Mouse (Mus musculus) right cerebral cortex, postnatal 4 days (tissue): ENCODE data around the gene Hesx1.
"Not testable (repeated sequence)": the region's sequence is repeated elsewhere in the genome, so short reads cannot be mapped to it uniquely, and the experiment has no call there.

Source experiments
- DNase-seq: peaks from one replicate; pipeline ENCODE4 v3.0.0-alpha.2; 2022

Hesx1 gene

DNA sequence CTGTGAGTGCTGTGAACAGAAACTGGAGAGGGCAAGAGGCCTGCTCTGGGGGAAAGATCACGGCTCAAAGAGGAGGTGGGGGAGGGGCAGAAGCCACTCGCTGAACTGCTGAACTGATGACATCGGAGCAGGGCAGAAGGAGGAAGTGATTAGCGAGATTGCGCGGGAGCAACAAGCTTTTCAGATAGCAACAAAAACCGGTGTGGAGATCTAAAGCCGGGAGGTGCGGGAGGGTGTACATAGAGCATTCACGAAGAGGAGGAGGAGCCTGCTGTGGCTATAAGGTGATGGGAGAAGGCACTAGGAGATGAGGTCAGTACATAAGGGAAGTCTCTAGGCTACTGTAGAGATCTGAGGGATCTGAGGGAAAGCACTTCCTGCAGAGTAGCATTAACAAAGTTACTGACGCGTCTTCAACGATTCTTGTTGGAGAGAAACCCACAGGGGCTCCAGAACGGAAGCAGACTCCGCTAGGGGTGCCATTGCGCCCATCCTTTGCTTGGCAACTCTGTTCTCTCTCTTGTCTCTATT is at the start of gene Hesx1:
Hesx1 (plus strand) TSS at position 206 of the 531 bp plus-strand sequence.
- peak; percentile 7 for DNase-seq

GRCm38 (mm10) chr14:26956139-26956538 is 38.1 kb upstream of the Hesx1 start:
- not testable (repeated sequence) for DNase-seq

- no peak for DNase-seq
These were observed 33.7 kb upstream of the Hesx1 start for GRCm38 (mm10) chr14:26960518-26960917.

- no peak for DNase-seq
These were observed 25.1 kb upstream of the Hesx1 start for GRCm38 (mm10) chr14:26969164-26969563.

DNA sequence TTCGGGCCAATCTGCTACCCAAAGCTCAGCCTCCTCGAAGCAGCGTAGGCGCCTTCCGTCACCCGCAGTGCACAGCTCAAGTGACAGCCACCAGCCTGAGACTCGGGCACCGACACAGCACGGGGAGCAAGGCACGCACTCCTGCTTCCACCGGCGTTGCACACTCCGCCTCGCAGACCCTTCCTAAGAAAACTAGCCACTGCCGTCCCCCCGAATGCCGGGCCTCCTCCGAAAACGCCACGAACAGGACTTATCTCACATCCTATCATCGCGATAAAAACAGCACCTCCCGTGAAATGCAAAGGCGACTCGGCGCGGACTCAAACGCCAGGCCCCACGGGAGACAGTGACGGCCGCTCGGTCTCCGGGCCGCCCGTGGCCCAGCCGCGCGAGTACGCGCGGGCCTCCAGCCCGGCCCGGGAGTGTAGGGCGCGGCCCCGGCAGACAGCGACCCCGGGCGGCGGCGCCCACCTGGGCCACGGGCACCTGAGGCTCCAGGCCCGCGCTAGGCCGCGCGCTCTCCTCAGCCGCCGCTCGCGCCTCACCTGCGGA is 24.3 kb upstream of the Hesx1 start:
- DNase-seq = peak; percentile 66

DNA sequence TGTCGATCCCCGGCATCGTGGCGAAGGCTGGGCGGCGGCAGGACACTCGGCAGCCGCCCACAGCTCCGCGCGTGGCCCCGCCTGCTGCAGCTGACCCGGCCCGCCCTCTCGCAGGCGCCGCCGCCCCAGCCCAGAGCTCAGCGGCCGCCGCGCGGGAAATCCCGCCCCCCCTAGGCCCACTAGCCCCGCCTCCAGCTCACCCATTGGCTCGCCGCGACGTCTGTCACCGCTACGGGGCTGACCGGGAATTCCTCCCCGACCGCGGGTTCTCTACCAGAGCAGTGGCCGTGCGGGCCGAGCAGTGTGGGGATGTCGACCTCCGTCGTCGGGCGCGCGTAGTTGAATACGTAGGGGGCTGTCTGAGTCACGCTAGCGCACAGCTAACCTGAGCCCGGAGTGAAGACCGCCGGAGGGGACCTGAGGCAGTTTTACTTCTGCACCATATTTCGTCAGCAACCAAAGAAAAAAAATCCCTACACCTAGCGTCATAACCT is 23.7 kb upstream of the Hesx1 start:
- DNase-seq = peak; percentile 100

- DNase-seq = no peak
These were observed 23.0 kb upstream of the Hesx1 start, which contains the start of gene Appl1 for GRCm38 (mm10) chr14:26971106-26971789. Gene Appl1, minus strand, starts transcription at chr14:26971232.

GRCm38 (mm10) chr14:26973089-26973488 is 21.1 kb upstream of the Hesx1 start:
- no peak for DNase-seq

DNA sequence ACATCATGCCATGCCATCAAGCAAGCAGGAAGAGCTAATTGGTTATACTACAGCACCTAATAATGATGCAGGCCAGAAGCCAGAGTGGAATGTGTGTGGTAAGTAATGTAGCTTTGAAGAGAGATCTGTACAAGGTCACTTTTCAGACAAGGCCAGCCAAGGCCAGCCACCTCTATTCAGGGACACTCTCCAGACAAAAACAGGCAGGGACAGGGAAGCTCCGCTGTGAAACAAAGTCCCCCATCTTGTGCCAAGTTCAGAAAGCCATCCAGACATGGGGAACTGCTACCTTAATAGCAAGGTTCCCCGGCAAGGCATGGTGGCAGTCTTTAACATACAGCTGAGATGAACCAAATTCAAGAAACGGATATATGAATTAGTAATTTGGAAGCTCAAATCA is 18.7 kb upstream of the Hesx1 start:
- DNase-seq = no peak

- peak; percentile 13 for DNase-seq
These were observed 18.0 kb upstream of the Hesx1 start for GRCm38 (mm10) chr14:26976212-26976611.

- no peak for DNase-seq
These were observed 16.7 kb upstream of the Hesx1 start for GRCm38 (mm10) chr14:26977500-26977899.

DNA sequence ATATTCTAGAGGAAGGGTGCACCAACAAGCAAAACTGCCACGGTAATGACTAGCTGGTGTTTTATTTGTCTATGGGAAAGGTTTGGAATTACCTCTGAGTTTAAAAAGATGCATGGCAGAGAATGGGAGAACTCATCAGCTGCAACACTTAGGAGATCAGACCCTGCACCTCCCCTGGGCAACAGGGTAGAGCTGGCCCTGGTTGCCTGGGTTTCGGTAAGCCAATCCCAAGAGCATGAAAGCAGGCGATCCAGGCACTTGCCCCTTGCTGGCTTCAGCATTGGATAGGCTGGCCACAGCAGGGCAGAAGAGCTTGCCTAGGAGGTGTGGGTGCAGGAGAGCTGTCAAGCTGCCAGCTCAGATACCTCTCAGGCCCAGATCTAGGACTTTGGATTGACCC is 14.4 kb upstream of the Hesx1 start:
- no peak for DNase-seq

DNA sequence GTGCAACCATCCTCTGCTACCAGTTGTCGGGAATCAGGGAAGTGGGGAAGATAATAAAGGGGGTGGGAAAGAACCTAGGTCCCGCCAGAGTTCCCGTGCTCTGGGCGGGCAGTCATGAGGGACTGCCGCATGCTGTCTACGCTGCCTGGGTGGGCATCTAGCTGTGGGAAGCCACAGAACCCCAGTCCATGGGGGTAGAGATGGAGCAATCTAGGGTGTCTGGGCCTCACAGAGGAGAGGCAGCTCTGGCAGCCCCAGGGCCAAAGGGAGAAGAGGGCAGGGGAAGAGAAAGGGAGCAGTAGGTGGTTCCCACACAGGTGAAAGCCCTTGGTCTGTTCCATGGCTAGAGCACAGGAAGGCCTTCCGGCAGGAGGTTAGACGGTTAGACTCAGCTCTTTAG is 13.2 kb upstream of the Hesx1 start:
- no peak for DNase-seq

DNA sequence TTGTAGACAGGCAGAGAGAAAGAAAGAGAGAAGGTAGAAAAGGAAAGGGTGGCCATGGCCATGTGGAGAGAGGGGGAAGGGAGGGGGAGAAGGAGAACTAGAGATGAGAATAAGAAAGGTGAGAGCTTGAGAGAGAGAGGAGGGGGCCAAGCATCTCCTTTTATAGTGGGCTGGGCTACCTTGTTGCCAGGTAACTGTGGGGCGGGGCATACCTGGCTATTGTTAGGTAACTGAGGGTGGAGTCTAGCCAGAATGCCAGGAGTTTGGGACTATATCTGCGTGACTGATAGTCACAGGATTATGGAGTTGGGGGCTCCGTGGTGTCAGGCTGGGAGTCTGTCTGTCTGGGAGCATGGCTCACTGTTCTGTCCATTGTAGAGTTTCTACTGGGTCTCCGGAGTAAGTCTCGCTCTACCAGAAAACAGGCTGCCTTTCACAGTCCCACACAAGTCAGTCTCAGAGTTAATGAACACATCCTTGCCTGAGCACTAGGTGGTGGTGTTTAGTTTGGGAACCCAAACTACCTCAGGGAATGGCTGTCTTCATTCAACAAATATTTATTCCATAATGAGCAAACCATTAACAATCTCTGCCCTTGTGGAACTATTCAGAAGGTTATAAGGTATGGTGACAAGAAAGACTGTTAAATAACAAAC is 12.6 kb upstream of the Hesx1 start:
- no peak for DNase-seq

DNA sequence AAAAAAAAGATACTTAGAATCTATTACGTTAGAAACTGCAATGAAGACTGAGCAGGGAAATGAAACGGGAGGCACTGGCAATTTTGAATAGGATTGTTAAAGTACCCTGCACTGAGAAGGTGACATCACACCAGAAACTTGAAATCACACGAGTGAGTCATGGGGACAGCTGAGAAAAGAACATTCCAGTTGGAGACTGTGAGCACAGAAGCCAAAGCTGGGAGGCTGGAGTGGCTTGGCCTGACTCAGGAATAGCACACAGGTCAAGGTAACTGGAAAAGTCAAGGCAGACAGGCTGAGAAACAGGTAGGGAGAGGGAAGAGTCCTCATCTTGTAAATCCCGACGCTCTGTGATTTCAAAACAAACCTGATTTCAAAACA is 12.1 kb upstream of the Hesx1 start:
- DNase-seq = no peak

GRCm38 (mm10) chr14:26988694-26989093 is 5.5 kb upstream of the Hesx1 start:
- DNase-seq = no peak

- DNase-seq = no peak
These were observed 2.6 kb upstream of the Hesx1 start for GRCm38 (mm10) chr14:26991622-26992021.

DNA sequence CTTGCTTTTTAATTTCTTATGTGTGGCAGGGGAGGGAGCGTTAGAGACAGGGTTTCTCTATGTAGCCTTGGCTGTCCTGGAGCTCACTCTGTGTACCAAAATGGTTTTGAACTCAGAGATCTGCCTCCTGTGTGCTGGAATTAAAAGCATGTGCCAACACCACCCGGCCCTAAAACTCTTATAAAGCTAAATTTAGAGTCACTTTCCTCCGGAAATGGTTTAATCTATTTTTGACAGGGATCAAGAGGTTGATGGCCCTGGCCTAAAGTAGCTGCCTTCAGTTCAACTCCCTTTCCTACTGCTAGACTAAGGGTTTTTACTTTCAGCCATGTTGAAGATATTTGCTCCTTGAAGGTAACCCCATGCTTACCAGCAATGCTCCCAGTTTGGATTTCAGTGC is 789 bp upstream of the Hesx1 start:
- no peak for DNase-seq

DNA sequence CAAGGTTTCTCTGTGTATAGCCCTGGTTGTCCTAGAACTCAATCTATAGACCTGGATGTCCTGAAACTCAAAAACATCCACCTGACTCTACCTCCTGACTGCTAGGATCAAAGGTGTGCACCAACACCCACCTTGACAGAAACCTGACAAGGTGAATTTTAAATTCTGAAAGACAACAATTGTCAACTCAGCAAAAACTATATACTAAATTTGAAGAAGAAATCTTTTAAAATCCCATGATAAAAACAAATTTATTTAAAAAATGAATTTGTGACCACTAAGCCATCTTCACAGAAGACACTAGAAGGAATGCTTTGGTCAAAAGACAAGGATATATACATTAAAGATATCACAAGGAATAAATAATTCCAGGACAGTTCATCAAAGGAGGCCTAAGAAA is 2.0 kb downstream of the Hesx1 start:
- DNase-seq = no peak

DNA sequence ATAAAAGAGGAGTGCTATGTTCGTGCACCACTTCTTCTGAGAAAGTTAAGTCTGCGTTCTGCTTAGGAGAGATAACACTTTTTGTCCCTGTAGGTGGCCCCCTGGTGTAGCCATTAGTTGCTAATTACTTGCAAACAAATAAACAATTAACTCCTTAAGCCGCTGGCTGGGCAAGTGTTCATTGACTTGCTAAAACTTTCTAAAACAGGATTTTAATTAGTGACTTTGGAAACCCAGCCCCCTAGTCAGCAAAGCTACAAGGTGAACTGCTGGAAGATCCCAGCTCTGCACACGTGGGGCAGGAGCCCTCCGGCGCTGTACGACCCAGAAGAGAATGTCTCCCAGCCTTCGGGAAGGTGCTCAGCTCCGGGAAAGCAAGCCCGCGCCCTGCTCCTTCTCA is 6.2 kb downstream of the Hesx1 start:
- no peak for DNase-seq

GRCm38 (mm10) chr14:27004906-27005305 is 10.7 kb downstream of the Hesx1 start:
- no peak for DNase-seq

DNA sequence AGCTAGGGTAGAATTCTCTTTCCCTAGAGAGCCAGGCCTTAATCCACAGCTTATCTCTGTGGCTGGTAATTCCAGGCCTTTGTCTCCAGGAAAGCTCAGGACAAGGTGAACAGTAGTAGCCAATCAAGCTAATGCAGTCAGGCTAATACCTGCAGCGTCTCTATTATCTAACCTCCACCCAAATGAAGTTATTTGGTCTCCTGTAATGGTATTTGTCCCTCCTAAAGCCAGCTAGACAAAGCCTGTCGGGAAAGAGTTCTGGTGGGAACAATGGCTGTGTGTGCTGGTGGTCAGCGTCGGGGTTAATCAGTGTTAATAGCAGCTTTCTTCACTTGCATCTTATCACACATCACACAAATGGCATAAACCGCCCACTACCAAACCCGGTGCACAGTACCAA is 11.7 kb downstream of the Hesx1 start:
- no peak for DNase-seq

GRCm38 (mm10) chr14:27011561-27011960 is 17.3 kb downstream of the Hesx1 start:
- no peak for DNase-seq

GRCm38 (mm10) chr14:27013658-27014057 is 19.4 kb downstream of the Hesx1 start:
- no peak for DNase-seq
